Mouse (Mus musculus) cerebellum, postnatal 4 days (tissue): ENCODE data around the gene Plxnc1.

ENCODE experiments used
- DNase-seq, 2 experiments: peaks; one replicate each; pipeline ENCODE4 v3.0.0; 2022; ENCODE audit warnings: low spot score in 2 of 2, mixed read lengths in 1 of 2

Gene Plxnc1

GRCm38 (mm10) chr10:94947915-94948675 lies 3.5 kb upstream of the Plxnc1 start:
- DNase-seq, result no peak

DNA sequence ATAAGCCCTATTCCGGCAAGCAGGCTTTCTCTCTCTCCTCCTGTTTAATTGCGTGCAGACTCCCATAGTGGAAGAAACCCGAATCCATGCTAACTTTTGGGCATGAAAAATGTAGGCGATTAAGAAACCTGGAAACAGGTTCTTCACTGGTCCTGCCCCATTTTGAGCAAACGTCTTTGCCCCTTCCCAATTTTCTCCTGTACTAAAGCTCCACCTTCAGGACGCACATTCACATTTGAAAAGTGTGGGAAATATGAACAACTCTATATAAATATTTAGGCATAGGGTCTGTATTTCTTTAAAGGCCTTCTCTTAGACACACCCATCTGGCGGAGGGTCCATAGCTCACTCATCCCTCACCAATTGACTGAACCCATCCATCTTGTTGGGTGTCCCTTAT lies 2.8 kb upstream of the Plxnc1 start:
- DNase-seq, result no peak

GRCm38 (mm10) chr10:94945206-94945711 lies 624 bp upstream of the Plxnc1 start:
- DNase-seq, result peak; percentile 38 to 67

- DNase-seq, result peak; percentile 45 to 73
These were observed 567 bp downstream of the Plxnc1 start for GRCm38 (mm10) chr10:94943846-94944690.

DNA sequence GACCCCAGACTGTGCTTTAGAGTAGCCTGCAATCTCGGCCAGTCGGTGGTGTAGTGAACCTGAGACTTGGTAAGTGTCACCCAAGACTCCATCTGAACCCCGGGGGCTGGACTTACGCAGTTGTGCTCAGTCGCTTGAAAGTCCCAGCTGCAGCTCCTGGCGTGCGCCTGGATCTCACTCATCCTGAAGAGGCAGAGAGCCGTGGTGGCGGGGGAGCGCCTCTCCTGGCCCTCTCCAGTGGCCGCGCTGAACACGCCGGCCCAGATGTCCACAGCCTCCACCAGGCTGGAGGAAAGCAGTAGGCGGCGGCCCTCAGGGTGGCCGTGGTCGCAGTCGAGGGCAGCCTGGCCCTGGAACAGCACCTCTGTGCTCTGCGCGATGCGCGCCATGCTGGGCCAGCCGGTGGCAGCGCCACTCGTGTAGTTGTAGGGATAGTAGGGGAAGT lies 1.2 kb downstream of the Plxnc1 start:
- DNase-seq, result no peak

- DNase-seq, result peak in 1 of 2 experiments; percentile 53
These were observed 2.1 kb downstream of the Plxnc1 start for GRCm38 (mm10) chr10:94942449-94943041.

DNA sequence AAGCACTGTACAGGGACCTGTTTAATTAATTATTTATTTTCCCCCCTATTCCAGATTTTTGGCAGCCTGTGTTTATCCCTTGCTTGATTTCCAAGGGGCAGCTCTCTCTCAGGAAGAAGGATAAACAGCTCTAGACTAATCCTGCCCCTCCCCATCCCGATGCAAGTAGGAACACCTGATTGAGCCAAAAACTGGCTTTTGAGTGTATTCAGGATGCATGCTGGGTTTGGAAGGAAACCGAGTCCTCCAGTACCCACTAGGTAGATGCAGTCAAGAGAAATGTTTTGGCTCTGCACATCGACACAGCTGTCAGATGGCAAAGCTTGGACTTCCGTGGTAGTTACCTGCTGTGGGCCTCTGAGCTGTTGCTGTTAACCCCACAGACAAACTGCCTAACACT lies 3.1 kb downstream of the Plxnc1 start:
- no peak for DNase-seq

GRCm38 (mm10) chr10:94940786-94941185 lies 3.8 kb downstream of the Plxnc1 start:
- no peak for DNase-seq

GRCm38 (mm10) chr10:94940061-94940460 lies 4.6 kb downstream of the Plxnc1 start:
- no peak for DNase-seq

DNA sequence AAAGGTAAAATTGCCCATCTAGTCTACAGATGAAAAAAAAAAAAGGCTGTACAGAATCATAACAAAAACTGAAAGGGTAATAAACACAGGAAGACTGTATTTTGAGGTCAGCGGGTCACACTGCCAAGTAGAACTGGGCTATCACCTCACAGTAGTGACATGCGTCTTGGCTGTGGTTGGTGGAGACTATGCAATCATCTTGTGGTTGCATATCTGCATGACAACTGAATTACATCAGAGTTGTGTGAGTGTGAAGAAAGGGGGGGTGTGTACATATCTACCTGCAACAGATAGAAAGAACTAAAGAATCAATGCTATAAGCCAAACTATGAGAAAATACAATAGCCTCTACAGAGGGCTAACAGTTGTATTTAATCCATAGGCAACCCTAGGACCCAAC lies 5.7 kb downstream of the Plxnc1 start:
- DNase-seq, result no peak

DNA sequence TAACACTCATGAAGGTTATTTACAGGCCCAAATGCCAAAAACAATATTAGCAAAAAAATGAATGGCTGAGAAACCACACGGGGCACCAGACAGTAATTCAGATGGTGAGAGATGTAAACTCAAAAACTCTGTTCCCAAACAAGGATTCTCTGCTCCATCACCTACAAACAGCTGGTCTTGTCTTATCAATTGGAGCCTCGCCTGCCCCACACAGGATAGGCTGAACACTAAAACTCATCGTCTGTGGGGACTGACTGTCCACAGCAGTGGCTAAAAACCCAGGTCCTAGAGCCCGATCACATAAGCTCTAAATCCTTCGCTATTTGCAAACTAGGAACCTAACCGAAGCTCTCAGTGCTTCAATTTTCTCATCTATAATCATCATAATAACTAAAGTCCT lies 6.3 kb downstream of the Plxnc1 start:
- DNase-seq, result no peak

GRCm38 (mm10) chr10:94935270-94935669 lies 9.4 kb downstream of the Plxnc1 start:
- no peak for DNase-seq

DNA sequence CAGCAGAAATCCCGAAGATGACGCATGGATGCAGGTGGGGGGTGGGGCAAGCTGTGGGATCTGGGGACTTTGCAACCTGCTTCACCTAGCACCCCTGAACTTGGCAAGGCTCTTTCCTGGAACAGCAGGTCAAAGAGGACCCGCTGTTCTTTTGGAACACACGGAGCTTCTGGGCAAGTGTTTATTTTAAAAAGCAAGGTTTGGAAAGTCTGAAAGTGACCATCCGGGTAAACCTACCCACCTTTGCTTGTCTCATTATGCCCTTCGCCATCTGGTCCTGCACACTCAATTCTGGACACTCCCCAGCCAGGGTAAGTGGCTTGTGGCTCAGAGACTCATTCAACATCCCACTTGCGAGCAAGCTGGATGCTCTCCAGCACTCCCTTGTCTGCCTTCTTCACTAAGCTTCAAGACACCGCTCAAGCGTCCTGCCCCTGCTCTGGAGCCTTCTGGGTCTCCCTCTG lies 10.5 kb downstream of the Plxnc1 start:
- DNase-seq, result peak in 1 of 2 experiments; percentile 77

GRCm38 (mm10) chr10:94931961-94932832 lies 12.4 kb downstream of the Plxnc1 start:
- no peak for DNase-seq

DNA sequence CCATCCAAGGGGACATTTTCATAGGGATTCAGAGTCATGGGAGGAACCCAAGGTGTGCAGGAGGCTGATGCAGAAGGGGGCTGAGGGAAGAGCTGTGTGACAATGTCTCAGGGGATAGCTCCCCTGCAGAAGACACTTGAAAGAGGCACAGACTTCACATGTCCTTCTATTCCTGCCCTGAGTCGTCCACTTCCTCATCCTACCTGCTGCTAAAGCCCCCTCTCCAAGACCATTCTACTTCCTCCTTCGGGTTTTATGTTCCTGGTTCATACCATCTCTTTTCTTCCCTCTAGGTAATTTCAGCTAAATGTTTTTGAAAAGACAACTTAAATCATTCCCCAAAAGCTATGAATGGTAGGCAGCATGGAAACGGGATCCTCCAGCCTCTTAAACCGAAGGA lies 16.5 kb downstream of the Plxnc1 start:
- DNase-seq, result no peak

GRCm38 (mm10) chr10:94926297-94926696 lies 18.3 kb downstream of the Plxnc1 start:
- DNase-seq, result no peak

DNA sequence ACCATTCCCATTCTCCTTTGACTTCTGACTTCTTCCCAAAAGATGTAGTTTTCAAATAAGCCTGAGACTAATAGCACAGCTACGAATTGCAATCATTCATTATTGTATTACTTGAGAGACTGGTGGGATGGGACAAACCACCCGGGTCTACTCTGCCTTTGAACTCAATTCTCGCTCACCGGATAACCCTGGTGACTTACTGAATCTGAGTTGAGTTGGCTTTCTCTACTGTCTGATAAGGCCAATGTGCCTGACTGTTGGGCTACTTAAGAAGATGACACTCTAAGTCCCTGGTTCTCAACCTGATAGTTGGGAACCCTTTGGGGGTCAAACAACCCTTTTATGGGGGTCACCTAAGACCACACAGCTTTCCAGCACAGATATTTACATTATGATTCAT lies 19.8 kb downstream of the Plxnc1 start:
- DNase-seq, result no peak

DNA sequence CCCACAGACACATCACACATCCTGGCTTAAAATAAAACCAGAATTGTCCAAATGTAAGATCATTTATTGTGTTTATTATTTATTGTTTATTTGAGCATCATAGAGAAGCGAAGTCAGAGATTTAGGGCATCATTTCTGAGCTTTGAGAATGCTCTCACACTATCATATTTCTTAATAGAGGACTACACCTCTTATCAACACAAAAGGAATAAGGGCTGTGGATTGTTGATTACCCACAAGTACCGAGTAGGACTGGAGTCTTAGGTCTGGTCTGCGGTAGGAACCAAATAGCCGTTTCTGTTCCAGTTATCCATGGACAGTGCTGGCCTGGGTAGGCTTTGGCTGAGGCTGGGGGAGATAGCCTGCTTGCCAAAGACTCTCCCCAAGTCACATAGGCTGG lies 20.2 kb downstream of the Plxnc1 start:
- DNase-seq, result no peak

- no peak for DNase-seq
These were observed 21.3 kb downstream of the Plxnc1 start for GRCm38 (mm10) chr10:94923337-94923762.

DNA sequence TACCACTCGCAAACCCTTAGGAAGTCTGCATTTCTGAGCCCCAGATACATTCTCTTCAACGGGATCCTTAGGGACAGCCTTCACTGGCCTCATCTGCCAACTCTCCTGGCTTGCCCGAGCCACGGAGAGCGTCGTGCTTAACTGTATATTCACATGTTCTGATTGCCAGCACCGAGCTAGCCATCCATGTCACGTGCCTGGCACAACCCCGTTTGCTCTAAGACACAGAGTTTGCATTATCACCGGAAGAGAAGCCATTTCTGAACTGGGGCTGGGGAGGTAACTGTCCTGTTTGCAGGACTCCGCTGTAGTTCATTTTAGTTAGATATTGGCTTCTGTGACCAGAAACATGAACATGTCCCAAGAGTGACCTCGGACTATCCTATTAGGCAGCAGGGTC lies 21.8 kb downstream of the Plxnc1 start:
- DNase-seq, result no peak

- DNase-seq, result no peak
These were observed 22.9 kb downstream of the Plxnc1 start for GRCm38 (mm10) chr10:94921751-94922150.
